Mouse (Mus musculus) cortical plate, adult 2 months (tissue): Measurements from ENCODE around the gene Sdk1.

ENCODE experiments used
- CTCF ChIP-seq: fragments of 200-500 bp; IDR thresholded peaks from 2 replicates; pipeline ENCODE4 v1.5.1; 2011; ENCODE audit warnings: mild to moderate bottlenecking, control low read depth, low read length; ENCODE audit not compliant: insufficient read depth; ENCODE audit errors: extremely low read depth
- POLR2A ChIP-seq: fragments of 200-500 bp; IDR thresholded peaks from 2 replicates; pipeline ENCODE4 v1.6.1; 2011; ENCODE audit warnings: mild to moderate bottlenecking, low read length, control low read depth; ENCODE audit not compliant: insufficient read depth; ENCODE audit errors: extremely low read depth

- no peak for TF ChIP-seq POLR2A
- no peak for TF ChIP-seq CTCF
Observed at GRCm38 (mm10) chr5:141311801-141312200, 70.5 kb downstream of the Sdk1 start.
